Mouse (Mus musculus) kidney, postnatal 10 days (tissue): ENCODE measurements at regions not wholly inside any gene's neighbourhood (a gene's known extent, or its start where the extent isn't known, plus 50 kb on each side); places are given as distances from the start of the nearest gene placed in this dataset.
"Not testable (repeated sequence)": the region's sequence is repeated elsewhere in the genome, so short reads cannot be mapped to it uniquely, and the experiment has no call there.

Experiments used
- DNase-seq: peaks from one replicate; pipeline ENCODE4 v3.0.0; 2021; ENCODE audit warnings: mixed read lengths

GRCm38 (mm10) chr4:145774241-145774761 lies 94.3 kb upstream of the Zfp986 start:
- DNase-seq: peak; percentile 48

DNA sequence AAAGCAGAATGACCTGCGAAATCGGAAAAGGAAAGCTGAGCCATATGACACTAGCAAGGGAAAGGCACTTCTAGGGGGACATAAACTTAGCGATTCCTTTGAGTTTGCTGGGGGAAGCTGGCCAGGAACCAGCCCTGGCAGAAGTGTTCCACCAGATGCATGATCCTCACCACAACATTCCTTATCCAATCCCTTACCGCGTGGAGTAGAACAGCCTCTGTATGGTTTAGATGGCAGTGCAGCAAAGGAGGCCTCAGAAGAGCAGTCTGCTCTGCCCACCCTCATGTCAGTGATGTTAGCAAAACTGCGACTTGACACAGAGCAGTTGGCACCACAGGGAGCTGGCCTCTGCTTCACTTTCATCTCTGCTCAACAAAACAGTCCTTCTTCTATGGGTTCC lies 93.7 kb upstream of the Zfp986 start:
- DNase-seq: not testable (repeated sequence)

- DNase-seq: not testable (repeated sequence)
These were observed 92.1 kb upstream of the Zfp986 start for GRCm38 (mm10) chr4:145776531-145776930.

DNA sequence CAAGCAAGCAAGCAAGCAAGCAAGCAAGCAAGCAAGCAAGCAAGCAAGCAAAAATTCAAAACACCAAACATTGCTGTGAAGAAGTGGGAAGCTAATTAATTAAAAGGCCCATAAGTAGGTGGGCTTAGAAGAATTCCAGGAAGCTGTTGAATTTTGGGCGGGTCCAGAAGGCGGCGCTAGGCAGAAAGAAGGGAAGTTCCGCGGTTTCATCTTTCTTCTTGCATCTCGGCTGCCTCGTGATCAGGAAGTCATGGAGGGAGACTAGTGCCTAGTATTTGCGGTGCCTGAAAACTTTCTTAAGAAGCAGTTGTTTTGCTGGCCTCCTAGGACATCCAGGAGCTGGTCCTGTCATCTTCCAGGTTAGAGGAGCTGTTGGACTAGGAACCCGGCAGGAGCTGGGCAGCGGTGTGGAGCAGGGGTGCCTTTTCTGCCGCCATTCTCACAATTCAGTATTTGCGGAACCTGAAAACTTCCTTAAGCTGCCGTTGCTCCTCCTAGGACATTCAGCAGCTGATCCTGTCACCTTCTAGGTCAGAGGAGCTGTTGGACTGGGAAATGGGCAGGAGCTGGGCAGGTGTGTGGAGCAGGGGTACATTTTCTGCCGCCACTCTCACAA lies 87.2 kb upstream of the Zfp986 start:
- DNase-seq: not testable (repeated sequence)

- not testable (repeated sequence) for DNase-seq
These were observed 53.9 kb upstream of the Zfp986 start for GRCm38 (mm10) chr4:145814674-145815073.
